Mouse (Mus musculus) heart, postnatal 0 days (tissue): ENCODE results near the gene Mlxipl. TPM values are rescaled to one million over a fixed set of nuclear protein-coding genes. Genes with fewer than 3 reads are reported as not detected.
A peak's percentile ranks its signal among the peaks of the same experiment; 100 is the strongest.
"Not testable (repeated sequence)": the region's sequence is repeated elsewhere in the genome, so short reads cannot be mapped to it uniquely, and the experiment has no call there.

Source experiments
- ATAC-seq: fragments of 200-750 bp; cut with Nextera tagmentation; 2 replicates; pipeline ENCODE4 v1.8.0; 2017; ENCODE audit warnings: low read depth, moderate number of reproducible peaks, moderate library complexity; ENCODE audit not compliant: insufficient read depth
- DNase-seq: peaks from one replicate; pipeline ENCODE4 v3.0.0-alpha.2; 2016; ENCODE audit warnings: low spot score
- H3K27ac ChIP-seq: fragments of 300-500 bp; sonication (generic); 2 replicates; pipeline ENCODE4 v1.5.1; 2014; ENCODE audit warnings: low read depth, mild to moderate bottlenecking
- H3K27me3 ChIP-seq: fragments of 300-500 bp; sonication (generic); 2 replicates; pipeline ENCODE4 v1.6.1; 2014; ENCODE audit warnings: low read length, mixed read lengths; ENCODE audit not compliant: control insufficient read depth, insufficient read depth
- H3K36me3 ChIP-seq: fragments of 300-500 bp; sonication (generic); replicated peaks from 2 replicates; pipeline ENCODE4 v1.6.1; 2014; ENCODE audit warnings: low read length, mixed read lengths; ENCODE audit not compliant: control insufficient read depth, insufficient read depth
- H3K4me1 ChIP-seq: fragments of 300-500 bp; sonication (generic); 2 replicates; pipeline ENCODE4 v1.6.1; 2014; ENCODE audit warnings: antibody characterized with exemption; ENCODE audit not compliant: control insufficient read depth, insufficient read depth
- H3K4me2 ChIP-seq: fragments of 300-500 bp; sonication (generic); 2 replicates; pipeline ENCODE4 v1.6.1; 2014; ENCODE audit warnings: low read depth, mild to moderate bottlenecking, low read length, moderate library complexity
- H3K4me3 ChIP-seq: fragments of 300-500 bp; sonication (generic); 2 replicates; pipeline ENCODE4 v1.5.1; 2014; ENCODE audit warnings: low read depth, low read length
- H3K9ac ChIP-seq: fragments of 300-500 bp; sonication (generic); replicated peaks from 2 replicates; pipeline ENCODE4 v1.6.1; 2014; ENCODE audit warnings: low read depth, low read length, mixed read lengths
- H3K9me3 ChIP-seq: fragments of 300-500 bp; sonication (generic); replicated peaks from 2 replicates; pipeline ENCODE4 v1.6.1; 2016; ENCODE audit warnings: low read length; ENCODE audit not compliant: control insufficient read depth
- CTCF ChIP-seq: IDR thresholded peaks from 2 replicates; pipeline ENCODE4 v1.5.1; 2016; ENCODE audit warnings: antibody characterized with exemption, control low read depth, low read depth
- EP300 ChIP-seq: IDR thresholded peaks from 2 replicates; pipeline ENCODE4 v1.6.1; 2016; ENCODE audit warnings: antibody characterized with exemption, low read depth
- WGBS: fragments of 180-500 bp; shearing (Covaris S2); extraction: QIAGEN DNeasy Blood & Tissue Kit; methylation state at CpG from one replicate; pipeline ENCODE4 v1.1.7; 2014; 5-methylcytosine and 5-hydroxymethylcytosine counted together
- polyA plus RNA-seq: library from polyadenylated mRNA; unstranded; fragments of >200 nt; fragmentation: Nextera tagmentation; extraction: Ambion mirVana; gene quantifications from 2 replicates; pipeline ENCODE4 v1.2.1, GENCODE M21; 2015
- total RNA-seq: library from RNA; depleted of rRNA; stranded (reverse); fragments of >200 nt; gene quantifications from 2 replicates; pipeline ENCODE4 v1.2.3, GENCODE M21; 2014; ENCODE audit warnings: low replicate concordance

The Mlxipl gene
- total and polyA plus RNA-seq, 2 experiments from 2014 or later: 5.3 to 16.0 TPM

- H3K4me2 ChIP-seq: no peak overlapping the region
- WGBS: 96% methylated on average over 5 of the region's 5 CpGs
- DNase-seq (no peak), ATAC-seq (no peak)
- H3K36me3 ChIP-seq: peaks cover 23% of the 10 kb centered on the region; the same call in 1 of the 2 replicates
- H3K9ac ChIP-seq: no peak overlapping the region
- H3K27ac ChIP-seq: no peak overlapping the region
- no peaks in the 10 kb centered on the region for H3K9me3 ChIP-seq
- TF ChIP-seq EP300 (no peak), CTCF (no peak)
- H3K4me1 ChIP-seq: no peaks in the 10 kb centered on the region
- no peaks in the 10 kb centered on the region for H3K27me3 ChIP-seq
- no peak overlapping the region for H3K4me3 ChIP-seq
Measured at GRCm38 (mm10) chr5:135048539-135048938, 41.2 kb upstream of the Mlxipl start.

GRCm38 (mm10) chr5:135049268-135049667 is 40.4 kb upstream of the Mlxipl start:
- not testable (repeated sequence) for H3K27ac ChIP-seq, ATAC-seq, H3K4me3 ChIP-seq, DNase-seq, H3K27me3 ChIP-seq, H3K4me2 ChIP-seq, H3K9ac ChIP-seq, H3K4me1 ChIP-seq, H3K9me3 ChIP-seq
- WGBS: 86% methylated on average over 6 of the region's 6 CpGs
- H3K36me3 ChIP-seq: peaks cover 25% of the 10 kb centered on the region; the same call in 1 of the 2 replicates

- H3K27ac ChIP-seq: no peak overlapping the region
- peaks cover 42% of the 10 kb centered on the region for H3K36me3 ChIP-seq
- H3K4me1 ChIP-seq: no peaks in the 10 kb centered on the region
- H3K9ac ChIP-seq: no peak overlapping the region
- no peaks in the 10 kb centered on the region for H3K9me3 ChIP-seq
- H3K4me3 ChIP-seq: no peak overlapping the region
- TF ChIP-seq CTCF (no peak), EP300 (no peak)
- ATAC-seq (no peak), DNase-seq (no peak)
- H3K4me2 ChIP-seq: no peak overlapping the region
- no peaks in the 10 kb centered on the region for H3K27me3 ChIP-seq
- 61% methylated on average over 12 of the region's 12 CpGs for WGBS
Measured at GRCm38 (mm10) chr5:135053356-135053755, 36.3 kb upstream of the Mlxipl start.

DNA sequence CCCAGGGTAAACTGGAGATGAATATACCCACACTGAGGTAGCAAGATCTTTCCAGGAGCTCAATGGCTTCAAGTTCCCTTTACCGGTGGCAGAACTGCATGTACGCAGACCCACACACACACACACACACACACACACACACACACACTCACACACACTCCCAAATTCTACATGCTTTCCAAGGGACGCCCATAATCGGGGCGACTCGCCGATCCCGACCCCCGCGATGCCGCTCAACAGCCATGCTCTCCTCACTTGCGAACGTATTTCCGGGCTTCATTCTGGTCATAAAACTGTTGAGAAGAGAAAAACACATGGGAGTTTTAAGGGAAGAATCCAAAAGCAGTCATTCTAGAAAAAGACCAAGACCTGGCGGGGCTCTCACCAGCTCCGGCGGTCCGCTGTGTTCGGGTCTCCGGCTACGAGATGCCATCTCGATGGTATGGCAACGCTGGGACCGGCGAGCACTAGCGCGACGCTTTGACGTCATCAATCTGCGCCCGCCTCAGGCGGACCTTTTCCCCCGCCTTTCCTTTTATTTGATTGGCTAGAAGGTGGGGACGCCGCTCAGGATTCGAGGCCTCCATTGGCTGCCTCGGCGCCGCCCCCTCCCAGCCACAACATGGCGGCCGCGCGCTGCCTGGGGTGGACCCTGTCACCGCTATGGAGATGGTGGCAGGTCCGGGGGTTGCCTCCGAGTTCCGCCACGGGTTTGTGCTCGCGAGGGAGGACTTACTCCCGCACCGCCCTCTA is 25.9 kb upstream of the Mlxipl start, which contains the start of gene Dnajc30:
TSS of gene Dnajc30 (plus strand) at position 574 of the 753 bp plus-strand sequence.
- DNase-seq (peak; percentile 97), ATAC-seq (peak; percentile 98)
- peaks cover 11% of the 10 kb centered on the region; the same call in 1 of the 2 replicates for H3K4me1 ChIP-seq
- peak within 1 kb of the TSS; percentile 54 for H3K27ac ChIP-seq
- H3K4me3 ChIP-seq: peak within 1 kb of the TSS; percentile 75
- no peaks in the 10 kb centered on the region for H3K9me3 ChIP-seq
- WGBS: under 1% methylated on average over 47 of the region's 52 CpGs
- peaks cover 33% of the 10 kb centered on the region for H3K36me3 ChIP-seq
- H3K4me2 ChIP-seq: peak within 1 kb of the TSS; percentile 87
- peak within 1 kb of the TSS; percentile 80 for H3K9ac ChIP-seq
- H3K27me3 ChIP-seq: no peaks in the 10 kb centered on the region
- TF ChIP-seq EP300 (peak; percentile 65; the same call in 1 of the 2 replicates), CTCF (no peak)

DNA sequence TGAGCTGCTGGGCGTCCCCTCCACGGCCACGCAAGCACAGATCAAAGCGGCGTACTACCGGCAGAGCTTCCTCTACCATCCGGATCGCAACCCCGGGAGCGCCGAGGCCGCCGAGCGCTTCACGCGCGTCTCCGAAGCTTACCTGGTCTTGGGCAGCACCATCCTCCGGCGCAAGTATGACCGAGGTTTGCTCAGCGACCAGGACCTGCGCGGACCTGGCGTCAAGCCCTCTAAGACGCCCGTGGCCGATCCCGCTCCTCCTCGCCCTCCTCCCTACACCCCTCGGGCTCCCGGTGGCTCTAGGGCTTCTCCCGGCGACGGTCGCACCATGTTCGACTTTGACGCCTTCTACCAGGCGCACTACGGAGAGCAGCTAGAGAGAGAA is 25.3 kb upstream of the Mlxipl start:
- under 1% methylated on average over 39 of the region's 40 CpGs for WGBS
- H3K27me3 ChIP-seq: no peaks in the 10 kb centered on the region
- peak overlapping the region; percentile 75 for H3K4me3 ChIP-seq
- ATAC-seq (peak; percentile 47), DNase-seq (no peak)
- peaks cover 27% of the 10 kb centered on the region for H3K36me3 ChIP-seq
- TF ChIP-seq CTCF (no peak), EP300 (no peak; the same call in 1 of the 2 replicates)
- no peaks in the 10 kb centered on the region for H3K9me3 ChIP-seq
- H3K9ac ChIP-seq: peak overlapping the region; percentile 80
- peaks cover 11% of the 10 kb centered on the region; the same call in 1 of the 2 replicates for H3K4me1 ChIP-seq
- peak overlapping the region; percentile 87 for H3K4me2 ChIP-seq
- peak overlapping the region; percentile 54 for H3K27ac ChIP-seq

GRCm38 (mm10) chr5:135064909-135065446 is 24.7 kb upstream of the Mlxipl start, which contains the start of gene Bud23:
Gene Bud23, minus strand, starts transcription at chr5:135064959.
- Histone ChIP-seq H3K36me3 (peaks cover 22% of the 10 kb centered on the region), H3K4me2 (peak within 1 kb of the TSS; percentile 87), H3K9ac (peak within 1 kb of the TSS; percentile 80), H3K4me3 (peak within 1 kb of the TSS; percentile 75), H3K27ac (peak within 1 kb of the TSS; percentile 54), H3K4me1 (peaks cover 11% of the 10 kb centered on the region; the same call in 1 of the 2 replicates)
- H3K9me3 ChIP-seq, ATAC-seq, H3K27me3 ChIP-seq, DNase-seq: not testable (repeated sequence)
- 68% methylated on average over 9 of the region's 9 CpGs for WGBS
